Mouse (Mus musculus): ENCODE data around the gene 4931429L15Rik.

Gene 4931429L15Rik

GRCm38 (mm10) chr9:46329801-46330585 lies 10.2 kb upstream of the 4931429L15Rik start:
- in situ Hi-C loops (cut with MboI; ENCODE audit: low pct_unique_long_range_greater_than_20kb in 1 of 2, low sequenced_read_pairs in 2 of 2, unreplicated experiment in 1 of 2) = no loop called here

DNA sequence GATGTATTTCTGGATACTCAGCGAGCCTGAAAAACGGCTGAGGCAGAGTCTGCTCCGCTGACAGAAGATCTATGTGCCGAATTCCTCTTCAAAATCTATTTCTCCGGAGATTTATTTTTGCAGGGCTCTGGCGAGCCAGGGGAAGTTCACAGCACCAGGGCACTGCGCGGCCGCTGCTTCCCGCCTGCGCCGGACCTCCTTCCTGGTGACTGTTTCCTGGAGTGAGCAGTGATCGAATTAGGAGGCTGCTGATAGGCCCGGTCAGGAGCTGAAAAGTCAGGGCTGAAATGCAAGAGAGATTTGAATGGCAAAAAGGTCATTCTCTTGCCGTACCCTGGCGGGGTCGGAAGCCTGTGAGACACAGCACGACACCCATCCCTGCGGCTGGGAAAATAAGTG lies 9.5 kb upstream of the 4931429L15Rik start:
- in situ Hi-C loops (cut with MboI; ENCODE audit: low pct_unique_long_range_greater_than_20kb in 1 of 2, low sequenced_read_pairs in 2 of 2, unreplicated experiment in 1 of 2) = no loop called here

- in situ Hi-C loops (cut with MboI; ENCODE audit: low pct_unique_long_range_greater_than_20kb in 1 of 2, low sequenced_read_pairs in 2 of 2, unreplicated experiment in 1 of 2) = no loop called here
Measured at GRCm38 (mm10) chr9:46328572-46329249, 8.9 kb upstream of the 4931429L15Rik start.

DNA sequence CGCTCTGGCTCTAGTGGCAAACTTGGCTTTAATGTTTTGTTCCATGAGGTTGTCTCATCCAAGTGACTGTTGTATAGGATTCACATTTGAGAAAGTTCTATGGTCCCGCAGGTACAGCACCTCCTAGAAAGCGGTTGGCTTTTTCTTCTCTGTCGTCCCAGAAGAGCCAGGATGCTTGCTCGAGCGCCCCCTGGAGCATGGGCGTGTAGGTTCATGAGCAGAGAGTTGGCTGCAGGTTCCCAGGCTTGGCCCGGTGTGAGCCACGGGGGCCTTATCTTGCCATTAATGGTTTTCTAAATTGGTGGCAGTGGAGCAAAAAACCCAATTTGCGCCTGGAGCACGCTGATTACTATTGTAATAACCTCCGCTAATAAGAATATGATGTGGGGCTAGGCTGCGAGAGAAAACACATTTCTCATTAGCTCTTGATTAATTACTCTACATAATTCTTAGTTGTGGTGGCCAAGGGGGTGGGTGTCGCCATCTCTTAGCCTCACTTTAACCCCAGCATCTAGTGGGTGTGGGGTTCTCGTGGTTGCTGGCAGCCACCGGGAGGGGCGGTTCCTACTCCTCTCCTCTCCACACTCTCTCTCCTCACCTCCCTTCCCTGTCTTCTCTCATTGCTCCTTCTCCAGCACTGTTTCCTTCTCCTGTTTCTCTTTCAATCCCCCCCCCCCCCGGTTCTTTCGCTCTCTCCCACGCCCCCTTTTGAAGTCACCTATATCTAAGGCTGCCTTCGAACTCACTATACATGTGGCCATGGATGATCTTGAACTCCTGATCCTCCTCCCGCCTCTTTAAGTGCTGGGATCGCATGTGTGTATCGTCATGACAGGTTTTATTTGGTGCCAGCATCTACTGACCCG lies 8.2 kb upstream of the 4931429L15Rik start:
- in situ Hi-C loops (cut with MboI; ENCODE audit: low pct_unique_long_range_greater_than_20kb in 1 of 2, low sequenced_read_pairs in 2 of 2, unreplicated experiment in 1 of 2) = no loop called here

- in situ Hi-C loops (cut with MboI; ENCODE audit: low pct_unique_long_range_greater_than_20kb in 1 of 2, low sequenced_read_pairs in 2 of 2, unreplicated experiment in 1 of 2) = no loop called here
Measured at GRCm38 (mm10) chr9:46326694-46327405, 7.1 kb upstream of the 4931429L15Rik start.

DNA sequence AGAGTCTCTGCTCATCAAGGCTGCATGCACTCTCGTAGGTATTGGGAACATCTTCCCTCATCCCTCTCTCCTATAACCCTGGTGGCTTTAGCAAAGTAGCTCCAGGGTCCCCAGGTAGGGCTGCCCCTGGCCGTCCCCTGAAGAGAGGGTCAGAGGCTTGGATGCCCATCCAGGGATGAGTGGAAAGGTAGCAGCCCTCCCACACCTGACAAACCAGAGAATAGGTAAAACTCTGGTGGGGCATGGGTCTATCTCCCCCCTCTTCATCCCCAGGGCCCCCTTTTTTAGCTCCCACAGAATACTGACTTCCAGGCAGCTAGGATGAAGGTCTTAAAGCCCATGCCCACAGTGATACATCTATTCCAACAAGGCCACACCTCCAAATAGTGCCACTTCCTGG lies 675 bp upstream of the 4931429L15Rik start:
- in situ Hi-C loops (cut with MboI; ENCODE audit: low pct_unique_long_range_greater_than_20kb in 1 of 2, low sequenced_read_pairs in 2 of 2, unreplicated experiment in 1 of 2) = no loop called here

GRCm38 (mm10) chr9:46317957-46318356 lies 1.8 kb downstream of the 4931429L15Rik start:
- in situ Hi-C loops (cut with MboI; ENCODE audit: low pct_unique_long_range_greater_than_20kb in 1 of 2, low sequenced_read_pairs in 2 of 2, unreplicated experiment in 1 of 2) = no loop called here

- in situ Hi-C loops (cut with MboI; ENCODE audit: low pct_unique_long_range_greater_than_20kb in 1 of 2, low sequenced_read_pairs in 2 of 2, unreplicated experiment in 1 of 2) = no loop called here
Measured at GRCm38 (mm10) chr9:46316909-46317308, 2.9 kb downstream of the 4931429L15Rik start.

DNA sequence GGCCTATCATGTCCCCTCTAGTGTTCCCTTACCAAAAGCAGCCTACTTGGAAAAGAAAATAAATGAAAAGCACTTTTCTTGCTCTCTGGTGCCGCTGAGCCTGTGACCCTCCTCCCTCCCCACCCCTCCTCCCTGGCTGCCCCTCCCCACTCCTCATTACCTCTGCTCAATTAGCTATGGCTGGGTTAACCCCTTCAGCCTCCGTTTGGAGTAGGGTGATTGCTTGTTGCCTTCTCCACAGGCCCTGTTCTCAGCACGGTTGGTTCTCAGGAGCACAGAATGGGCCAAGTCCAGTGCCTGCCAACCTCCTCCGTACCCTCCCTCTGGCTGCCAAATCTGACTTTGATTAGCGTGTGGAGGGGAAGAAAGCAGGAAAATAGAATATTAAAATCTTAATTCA lies 3.4 kb downstream of the 4931429L15Rik start:
- in situ Hi-C loops (cut with MboI; ENCODE audit: low pct_unique_long_range_greater_than_20kb in 1 of 2, low sequenced_read_pairs in 2 of 2, unreplicated experiment in 1 of 2) = no loop called here

- in situ Hi-C loops (cut with MboI; ENCODE audit: low pct_unique_long_range_greater_than_20kb in 1 of 2, low sequenced_read_pairs in 2 of 2, unreplicated experiment in 1 of 2) = no loop called here
Measured at GRCm38 (mm10) chr9:46315807-46316365, 3.9 kb downstream of the 4931429L15Rik start.

DNA sequence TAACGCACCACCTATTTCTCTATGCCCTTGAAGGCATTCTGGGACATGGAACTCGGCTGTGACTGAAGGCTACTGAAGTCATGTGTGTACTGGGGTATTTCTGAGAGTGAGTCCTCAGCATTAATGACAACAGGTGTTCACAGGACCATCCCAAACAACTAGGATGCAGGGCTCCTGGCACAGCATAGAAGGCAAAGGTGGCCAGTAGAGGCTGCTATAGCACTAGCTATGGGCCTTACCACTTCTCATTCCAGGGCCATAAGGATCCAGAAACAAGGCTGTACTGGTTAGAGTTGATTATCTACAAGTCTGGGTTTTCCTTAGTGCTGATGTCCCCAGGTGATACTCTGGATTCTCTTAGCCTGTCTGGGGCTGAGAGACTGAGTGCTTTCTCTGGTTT lies 4.9 kb downstream of the 4931429L15Rik start:
- in situ Hi-C loops (cut with MboI; ENCODE audit: low pct_unique_long_range_greater_than_20kb in 1 of 2, low sequenced_read_pairs in 2 of 2, unreplicated experiment in 1 of 2) = no loop called here

- in situ Hi-C loops (cut with MboI; ENCODE audit: low pct_unique_long_range_greater_than_20kb in 1 of 2, low sequenced_read_pairs in 2 of 2, unreplicated experiment in 1 of 2) = no loop called here
Measured at GRCm38 (mm10) chr9:46314507-46314906, 5.3 kb downstream of the 4931429L15Rik start.

- in situ Hi-C loops (cut with MboI; ENCODE audit: low pct_unique_long_range_greater_than_20kb in 1 of 2, low sequenced_read_pairs in 2 of 2, unreplicated experiment in 1 of 2) = no loop called here
Measured at GRCm38 (mm10) chr9:46309121-46309520, 10.7 kb downstream of the 4931429L15Rik start.

- in situ Hi-C loops (cut with MboI; ENCODE audit: low pct_unique_long_range_greater_than_20kb in 1 of 2, low sequenced_read_pairs in 2 of 2, unreplicated experiment in 1 of 2) = no loop called here
Measured at GRCm38 (mm10) chr9:46302142-46302541, 17.6 kb downstream of the 4931429L15Rik start.

DNA sequence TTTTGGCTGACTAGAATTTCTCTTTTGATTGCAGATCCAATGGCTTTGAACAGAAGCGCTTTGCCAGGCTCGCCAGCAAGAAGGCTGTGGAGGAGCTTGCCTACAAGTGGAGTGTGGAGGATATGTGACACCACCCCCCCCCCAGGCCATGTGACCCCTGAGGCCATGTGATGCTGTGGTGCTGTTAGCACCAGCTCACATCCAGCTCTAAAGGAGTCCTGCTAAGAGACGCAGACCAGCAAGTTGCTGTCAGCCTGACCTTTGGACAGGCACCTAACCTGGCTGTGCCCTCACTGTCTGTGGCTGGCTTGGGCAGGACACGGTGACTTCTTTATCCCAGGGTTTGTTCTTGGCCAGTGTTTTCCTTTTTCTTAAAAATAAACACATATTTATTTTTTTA lies 21.4 kb downstream of the 4931429L15Rik start:
- in situ Hi-C loops (cut with MboI; ENCODE audit: low pct_unique_long_range_greater_than_20kb in 1 of 2, low sequenced_read_pairs in 2 of 2, unreplicated experiment in 1 of 2) = no loop called here

DNA sequence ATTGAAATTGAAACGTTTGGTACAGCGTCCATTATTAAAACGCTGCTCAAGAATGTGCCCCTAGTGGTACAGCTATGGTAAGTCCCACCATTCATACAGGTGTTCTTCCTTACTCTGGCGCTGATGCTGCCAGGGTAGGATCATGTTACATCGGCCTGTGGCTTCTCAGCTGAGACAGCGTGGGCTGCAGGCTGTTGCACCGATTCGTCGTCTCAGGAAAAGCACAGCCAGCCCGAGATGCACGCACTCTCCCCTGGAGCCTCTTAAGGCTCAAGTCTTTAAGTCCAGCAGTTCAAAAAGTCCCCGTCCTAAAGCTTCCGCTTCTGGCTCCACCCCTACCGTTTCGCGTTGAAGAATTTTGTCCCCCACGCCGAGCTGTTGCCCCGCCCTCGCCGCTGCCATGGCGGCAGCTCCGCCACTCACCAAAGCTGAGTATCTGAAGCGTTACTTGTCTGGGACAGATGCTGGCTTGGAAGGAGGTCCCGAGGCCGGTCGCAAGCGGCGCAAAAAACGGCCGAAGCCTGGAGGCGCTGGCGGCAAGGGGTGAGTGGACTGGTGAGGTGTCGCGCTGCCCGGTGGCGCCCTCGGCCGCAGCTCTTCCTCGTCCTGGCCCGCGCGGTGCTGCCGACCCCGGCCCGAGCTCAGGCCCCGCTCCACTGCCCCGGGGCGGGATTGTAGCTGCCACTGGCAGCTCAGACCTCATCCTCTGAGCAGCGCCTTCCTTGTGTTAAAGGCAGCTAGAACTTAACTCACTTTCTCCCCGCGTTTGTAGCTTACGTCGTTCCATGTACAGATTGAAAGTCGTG lies 37.0 kb downstream of the 4931429L15Rik start, which contains the start of gene Bud13:
TSS of gene Bud13 (plus strand) at position 378 of the 806 bp plus-strand sequence.
- in situ Hi-C loops (cut with MboI; ENCODE audit: low pct_unique_long_range_greater_than_20kb in 1 of 2, low sequenced_read_pairs in 2 of 2, unreplicated experiment in 1 of 2) = no loop called here

GRCm38 (mm10) chr9:46274494-46274893 lies 45.3 kb downstream of the 4931429L15Rik start:
- in situ Hi-C loops (cut with MboI; ENCODE audit: low pct_unique_long_range_greater_than_20kb in 1 of 2, low sequenced_read_pairs in 2 of 2, unreplicated experiment in 1 of 2) = no loop called here

Data from mouse embryonic stem cell (cell line).